Mouse (Mus musculus) MEL (cell line): Measurements from ENCODE around the gene Hrh2.

Experiments used
- CHD1 ChIP-seq: IDR thresholded peaks from 2 replicates; pipeline ENCODE4 v1.6.1; 2012; ENCODE audit warnings: low read depth, mild to moderate bottlenecking, inconsistent platforms, low read length, improper control_type of control experiment
- CHD2 ChIP-seq: IDR thresholded peaks from 2 replicates; pipeline ENCODE4 v1.6.1; 2011; ENCODE audit warnings: low read length, improper control_type of control experiment
- CTCF ChIP-seq, 3 experiments: IDR thresholded peaks in 2 of 3; conservative IDR thresholded peaks in 1 of 3; 2 replicates each; pipeline ENCODE4 v1.5.1; 2011 to 2012; ENCODE audit warnings: low read length in 3 of 3, low read depth in 2 of 3, mild to moderate bottlenecking in 2 of 3, improper control_type of control experiment in 1 of 3, inconsistent platforms in 1 of 3, mixed read lengths in 1 of 3, moderate library complexity in 1 of 3; ENCODE audit not compliant: control insufficient read depth in 1 of 3, insufficient read depth in 1 of 3, poor library complexity in 1 of 3, severe bottlenecking in 1 of 3
- HCFC1 ChIP-seq: IDR thresholded peaks from 2 replicates; pipeline ENCODE4 v1.6.1; 2012; ENCODE audit warnings: low read depth, mild to moderate bottlenecking, inconsistent platforms, low read length, improper control_type of control experiment, moderate library complexity
- JUND ChIP-seq: IDR thresholded peaks from 2 replicates; pipeline ENCODE4 v1.6.1; 2011; ENCODE audit warnings: low read depth, mild to moderate bottlenecking, improper control_type of control experiment, low read length
- MAX ChIP-seq: IDR thresholded peaks from 2 replicates; pipeline ENCODE4 v1.6.1; 2011; ENCODE audit warnings: low read length, improper control_type of control experiment
- MAZ ChIP-seq: IDR thresholded peaks from 2 replicates; pipeline ENCODE4 v1.6.1; 2012; ENCODE audit warnings: low read depth, mild to moderate bottlenecking, inconsistent platforms, low read length, improper control_type of control experiment
- POLR2AphosphoS5 ChIP-seq: IDR thresholded peaks from 2 replicates; pipeline ENCODE4 v1.6.1; 2012; ENCODE audit warnings: low read depth, borderline replicate concordance, mild to moderate bottlenecking, inconsistent platforms, low read length, moderate library complexity, mixed read lengths
- SIN3A ChIP-seq: IDR thresholded peaks from 2 replicates; pipeline ENCODE4 v1.6.1; 2012; ENCODE audit warnings: low read length, improper control_type of control experiment, inconsistent platforms
- USF1 ChIP-seq: IDR thresholded peaks from 2 replicates; pipeline ENCODE4 v1.6.1; 2014; ENCODE audit warnings: low read depth, mild to moderate bottlenecking, inconsistent platforms, low read length, improper control_type of control experiment, moderate library complexity
- USF2 ChIP-seq, 2 experiments: IDR thresholded peaks; 2 replicates each; pipeline ENCODE4 v1.6.1; 2011 to 2012; ENCODE audit warnings: improper control_type of control experiment in 2 of 2, low read length in 2 of 2, borderline replicate concordance in 1 of 2, inconsistent platforms in 1 of 2, low read depth in 1 of 2, mild to moderate bottlenecking in 1 of 2; ENCODE audit not compliant: insufficient read depth in 1 of 2
- ZC3H11A ChIP-seq: IDR thresholded peaks from 2 replicates; pipeline ENCODE4 v1.6.1; 2012; ENCODE audit warnings: low read depth, mild to moderate bottlenecking, inconsistent platforms, low read length, improper control_type of control experiment

DNA sequence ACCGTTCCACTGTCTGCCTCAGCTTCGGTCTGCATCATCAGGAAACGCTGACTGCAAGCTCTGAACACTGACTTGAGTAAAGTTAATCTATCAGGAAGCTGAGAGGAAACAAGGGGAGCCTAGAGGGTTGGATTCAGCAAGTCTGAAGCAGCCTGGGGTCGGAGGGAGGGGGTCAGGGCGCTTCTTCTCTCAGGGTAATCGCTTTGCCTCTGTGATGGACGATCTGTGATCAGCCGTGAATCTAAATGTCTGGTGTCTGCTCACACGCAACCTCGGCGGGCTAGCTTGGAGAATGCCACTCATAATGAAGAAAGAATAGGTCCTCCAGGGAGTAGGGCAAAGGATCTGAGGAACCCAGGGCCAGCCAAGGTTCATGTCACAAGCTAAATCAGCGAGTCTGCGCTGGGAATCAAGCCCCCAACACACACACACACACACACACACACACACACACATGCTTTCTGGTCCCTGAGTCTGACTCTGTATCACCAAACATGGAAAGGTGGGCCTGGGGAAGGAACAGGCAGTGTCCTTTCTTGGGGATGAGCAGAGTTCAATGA lies 56.6 kb downstream of the Hrh2 start:
- no peak for TF ChIP-seq HCFC1
- TF ChIP-seq USF1 = no peak
- no peak for TF ChIP-seq JUND
- no peak for TF ChIP-seq CTCF (IDR thresholded peaks at IDR 0.05 in 2 of 3, conservative IDR thresholded peaks at IDR 0.05 in 1 of 3; ENCODE audit: control insufficient read depth in 1 of 3, insufficient read depth in 1 of 3, low read depth in 2 of 3, low read length in 3 of 3, poor library complexity in 1 of 3, severe bottlenecking in 1 of 3)
- no peak for TF ChIP-seq SIN3A
- TF ChIP-seq CHD1 = no peak
- no peak for TF ChIP-seq CHD2
- TF ChIP-seq MAZ = no peak
- no peak for TF ChIP-seq POLR2AphosphoS5
- no peak for TF ChIP-seq USF2 (IDR thresholded peaks at IDR 0.05; ENCODE audit: borderline replicate concordance in 1 of 2, insufficient read depth in 1 of 2, low read depth in 1 of 2, low read length in 2 of 2)
- TF ChIP-seq ZC3H11A = no peak
- TF ChIP-seq MAX = no peak
